Mouse (Mus musculus): ENCODE results near the gene Adgrd1. TPM values are rescaled to one million over a fixed set of nuclear protein-coding genes. Genes with fewer than 3 reads are reported as not detected.

The Adgrd1 gene
- polyA plus RNA-seq, 1 experiment from 2014 or later, result 0.24 TPM

DNA sequence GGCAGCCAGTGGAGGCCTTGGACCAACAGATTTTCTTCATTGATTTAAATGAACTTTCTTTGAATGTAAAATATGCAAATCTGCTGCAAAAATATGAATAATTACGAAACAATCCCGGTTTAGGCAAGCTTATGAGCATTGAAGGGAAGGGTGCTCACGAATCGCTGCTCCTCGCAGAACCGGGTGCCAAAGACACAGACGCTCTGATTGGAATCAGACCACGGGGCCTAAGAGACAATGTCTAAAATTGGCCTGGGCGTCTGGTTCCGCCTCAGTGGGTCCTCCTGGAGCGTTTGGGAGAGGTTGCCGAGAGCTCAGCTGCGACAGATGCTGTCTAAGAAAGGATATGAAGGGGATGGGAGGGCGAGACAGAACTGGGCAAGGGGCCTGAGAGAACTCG lies 42.0 kb downstream of the Adgrd1 start:
- Histone ChIP-seq H3K9ac (no peak overlapping the region), H3K4me3 (no peak overlapping the region), H3K27me3 (no peaks in the 10 kb centered on the region), H3K9me3 (no peaks in the 10 kb centered on the region), H3K27ac (no peak overlapping the region), H3K36me3 (no peaks in the 10 kb centered on the region), H3K4me2 (replicated peaks) (no peak overlapping the region), H3K4me1 (no peaks in the 10 kb centered on the region)
- WGBS, result 82% methylated on average over 15 of the region's 15 CpGs
- ATAC-seq (ENCODE audit: low FRiP score, low read depth), result no peak

DNA sequence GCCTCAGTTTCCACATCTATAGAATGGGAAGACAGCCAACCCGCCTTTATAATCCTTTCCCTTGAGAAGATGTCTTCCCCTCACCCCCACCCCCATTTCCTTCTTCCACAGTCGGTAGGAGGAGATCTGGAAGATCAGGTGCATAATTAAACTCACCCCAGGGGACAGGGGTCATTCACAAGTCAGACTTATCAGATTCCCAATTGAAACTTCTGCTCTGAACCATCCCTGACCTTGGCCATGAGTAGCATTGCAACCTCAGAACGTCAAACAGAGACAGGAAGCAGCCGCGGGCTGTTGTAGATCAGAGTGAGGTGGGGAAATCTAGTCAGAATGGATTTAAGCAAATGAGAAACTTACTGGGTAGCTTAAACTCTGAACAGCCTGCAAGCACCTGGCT lies 46.3 kb downstream of the Adgrd1 start:
- H3K27me3 ChIP-seq, result no peaks in the 10 kb centered on the region
- WGBS, result 60% methylated on average over 5 of the region's 5 CpGs
- no peak overlapping the region for H3K4me2 ChIP-seq (replicated peaks)
- H3K9ac ChIP-seq, result no peak overlapping the region
- H3K9me3 ChIP-seq, result no peaks in the 10 kb centered on the region
- no peak overlapping the region for H3K4me3 ChIP-seq
- no peaks in the 10 kb centered on the region for H3K36me3 ChIP-seq
- no peak for ATAC-seq (ENCODE audit: low FRiP score, low read depth)
- H3K4me1 ChIP-seq, result peaks cover 27% of the 10 kb centered on the region
- no peak overlapping the region for H3K27ac ChIP-seq

DNA sequence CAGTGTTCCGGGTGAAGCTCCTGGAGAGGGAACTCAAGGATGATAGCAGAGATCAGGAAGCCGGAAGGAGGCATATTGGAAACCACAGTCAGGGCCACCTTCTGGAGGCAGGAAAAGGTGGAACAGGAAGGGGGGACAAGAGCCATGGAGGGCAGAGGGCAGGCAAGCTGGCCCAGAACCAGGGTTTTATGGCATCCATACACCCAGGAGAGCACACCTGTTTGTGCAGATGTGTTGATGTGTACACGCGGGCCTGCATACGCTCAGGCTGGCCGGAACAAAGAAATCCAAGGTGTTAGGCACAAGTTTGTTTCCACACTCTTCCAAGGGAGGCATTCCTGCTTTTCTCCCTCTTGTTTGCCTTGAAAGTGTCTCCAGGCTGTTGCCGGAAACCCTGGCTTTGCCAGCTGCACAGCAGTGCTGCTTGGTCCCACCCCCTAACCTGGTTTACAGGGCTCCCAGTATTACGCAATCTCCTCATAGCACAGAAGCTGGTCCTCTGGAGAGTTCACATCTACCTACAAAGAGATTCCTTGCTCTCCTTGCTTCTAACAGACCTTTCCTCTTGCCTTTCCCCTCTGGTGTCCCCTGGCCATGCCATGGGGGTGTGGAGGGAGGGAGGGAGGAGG lies 48.9 kb downstream of the Adgrd1 start:
- H3K4me3 ChIP-seq, result no peak overlapping the region
- no peaks in the 10 kb centered on the region for H3K36me3 ChIP-seq
- WGBS, result 47% methylated on average over 8 of the region's 8 CpGs
- no peak overlapping the region for H3K9ac ChIP-seq
- peaks cover 27% of the 10 kb centered on the region for H3K4me1 ChIP-seq
- H3K27me3 ChIP-seq, result no peaks in the 10 kb centered on the region
- no peaks in the 10 kb centered on the region for H3K9me3 ChIP-seq
- peak; percentile 72; the same call in 1 of the 2 replicates for ATAC-seq (ENCODE audit: low FRiP score, low read depth)
- peak overlapping the region; percentile 39; the same call in 1 of the 2 replicates for H3K27ac ChIP-seq
- H3K4me2 ChIP-seq (replicated peaks), result no peak overlapping the region

DNA sequence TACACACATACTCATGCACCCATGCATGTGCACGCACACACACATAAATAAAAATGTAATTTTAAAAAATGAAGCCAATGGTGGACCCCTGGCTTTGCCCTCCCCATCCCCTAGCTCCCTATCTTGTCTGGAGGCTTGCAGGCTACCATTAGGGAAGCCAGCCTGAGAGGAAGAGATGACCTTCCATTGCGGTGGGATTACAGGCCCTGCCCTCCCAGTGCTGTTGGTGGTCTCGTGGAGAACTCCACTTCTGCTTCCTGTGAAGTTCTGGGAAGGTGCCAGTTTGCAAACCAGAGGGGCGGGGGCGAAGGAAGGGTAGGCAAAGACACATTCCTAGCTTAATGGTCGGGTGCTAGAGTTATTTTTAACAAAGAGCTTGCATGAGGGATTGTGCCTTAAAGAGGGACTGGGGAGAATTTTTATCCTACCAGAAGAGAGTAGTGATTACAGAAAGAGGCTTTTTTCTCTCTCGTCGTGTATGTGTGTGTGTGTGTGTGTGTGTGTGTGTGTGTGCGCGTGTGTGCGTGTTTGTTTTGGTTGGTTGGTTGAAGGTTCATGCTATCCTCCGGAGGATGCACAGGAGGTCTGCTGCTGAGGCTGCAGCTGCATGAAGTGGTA lies 50.5 kb downstream of the Adgrd1 start:
- ATAC-seq (ENCODE audit: low FRiP score, low read depth), result no peak
- Histone ChIP-seq H3K9ac (no peak overlapping the region), H3K4me1 (peaks cover 27% of the 10 kb centered on the region), H3K27me3 (no peaks in the 10 kb centered on the region; the same call in 1 of the 2 replicates), H3K9me3 (no peaks in the 10 kb centered on the region), H3K4me2 (replicated peaks) (no peak overlapping the region), H3K36me3 (no peaks in the 10 kb centered on the region), H3K27ac (no peak overlapping the region), H3K4me3 (no peak overlapping the region)
- WGBS, result 61% methylated on average over 11 of the region's 12 CpGs

DNA sequence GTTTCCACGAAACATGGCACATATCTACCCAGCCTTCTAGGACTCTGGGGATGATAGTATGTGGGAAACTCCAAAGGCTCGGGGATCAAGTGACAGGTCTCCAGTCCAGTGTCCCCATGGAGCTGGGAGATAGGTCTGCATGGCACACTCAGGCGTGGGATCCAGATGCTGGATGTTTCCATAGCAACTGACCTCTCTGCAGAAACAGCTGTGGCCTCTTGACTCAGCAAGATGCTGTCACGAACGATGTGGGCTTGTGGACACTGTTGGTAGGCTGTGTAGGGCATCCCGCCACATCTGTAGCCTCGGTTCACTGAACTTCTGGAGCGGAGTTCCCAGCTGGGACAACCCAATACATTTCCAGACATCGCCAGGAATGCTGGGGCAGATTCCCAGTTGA lies 51.9 kb downstream of the Adgrd1 start:
- no peak overlapping the region for H3K9ac ChIP-seq
- no peak overlapping the region for H3K4me2 ChIP-seq (replicated peaks)
- H3K4me3 ChIP-seq, result no peak overlapping the region
- H3K27me3 ChIP-seq, result no peaks in the 10 kb centered on the region; the same call in 1 of the 2 replicates
- ATAC-seq (ENCODE audit: low FRiP score, low read depth), result no peak
- WGBS, result 61% methylated on average over 9 of the region's 9 CpGs
- no peaks in the 10 kb centered on the region for H3K36me3 ChIP-seq
- no peak overlapping the region for H3K27ac ChIP-seq
- no peaks in the 10 kb centered on the region for H3K9me3 ChIP-seq
- H3K4me1 ChIP-seq, result peaks cover 27% of the 10 kb centered on the region

DNA sequence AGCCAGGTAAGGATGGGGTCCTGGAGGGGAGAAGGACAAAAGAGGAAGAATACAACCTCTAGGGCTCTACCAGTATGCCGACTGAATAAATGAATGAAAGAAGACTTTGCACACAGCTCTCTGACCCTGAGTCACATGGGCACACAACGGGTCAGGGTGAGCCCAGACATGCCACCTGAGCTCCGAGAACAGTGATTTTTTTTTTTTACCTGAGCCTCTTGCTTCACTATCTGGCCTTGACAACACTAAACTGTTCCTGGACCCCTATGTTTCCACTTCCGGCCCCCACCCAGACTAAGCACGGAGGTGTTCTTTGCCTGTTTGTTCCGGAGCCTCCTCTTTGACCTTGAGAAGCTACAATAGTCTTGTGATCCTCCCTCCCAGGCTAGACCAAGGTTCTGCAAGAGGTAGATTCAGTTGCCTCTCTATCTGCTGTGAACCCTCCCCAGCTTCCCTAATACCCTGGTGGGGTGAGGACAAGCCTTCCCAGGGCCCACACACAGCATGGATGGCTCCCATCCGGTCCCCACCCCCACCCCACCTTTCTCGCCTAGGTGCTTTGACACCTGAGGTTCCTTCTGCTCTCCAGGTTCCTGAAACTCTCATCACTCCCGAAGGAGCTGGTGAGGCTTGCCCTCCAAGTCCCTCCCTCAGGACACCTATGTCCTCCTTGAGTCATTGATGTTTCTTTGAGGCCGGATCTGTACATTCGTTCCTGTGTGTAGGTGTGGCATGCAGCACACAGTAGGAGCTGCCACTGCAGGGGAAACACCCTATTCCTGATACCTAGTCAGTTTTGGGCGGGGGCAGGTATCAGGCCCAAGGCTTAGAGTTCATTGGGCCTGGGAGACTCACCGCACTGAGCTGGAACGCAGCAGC lies 58.7 kb downstream of the Adgrd1 start:
- Histone ChIP-seq H3K4me2 (replicated peaks) (no peak overlapping the region), H3K4me3 (no peak overlapping the region), H3K36me3 (no peaks in the 10 kb centered on the region), H3K9ac (no peak overlapping the region), H3K27me3 (no peaks in the 10 kb centered on the region; the same call in 1 of the 2 replicates), H3K9me3 (no peaks in the 10 kb centered on the region), H3K4me1 (peaks cover 5% of the 10 kb centered on the region; the same call in 1 of the 2 replicates), H3K27ac (no peak overlapping the region)
- WGBS, result 71% methylated on average over 14 of the region's 14 CpGs
- no peak for ATAC-seq (ENCODE audit: low FRiP score, low read depth)

DNA sequence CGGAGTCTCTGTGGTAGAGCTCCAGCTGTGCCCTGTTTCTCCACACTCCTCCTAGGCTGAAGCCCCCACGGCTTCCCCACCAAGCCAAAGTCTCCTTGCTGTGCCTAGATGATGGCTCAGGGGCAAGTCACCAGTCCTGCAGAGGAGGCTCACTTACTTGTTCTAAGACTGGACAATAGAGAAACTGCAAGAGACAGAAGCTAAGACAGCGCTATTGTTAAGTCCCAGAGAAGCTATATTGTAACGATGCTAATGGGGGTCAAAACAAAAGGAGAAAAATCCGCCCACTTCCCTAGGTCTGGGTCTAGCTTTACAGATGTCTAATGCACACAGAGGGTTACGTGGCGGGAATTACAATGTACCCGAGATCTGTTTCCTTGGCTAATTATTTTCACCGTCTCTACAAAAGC lies 59.4 kb downstream of the Adgrd1 start:
- H3K4me1 ChIP-seq, result peaks cover 5% of the 10 kb centered on the region; the same call in 1 of the 2 replicates

DNA sequence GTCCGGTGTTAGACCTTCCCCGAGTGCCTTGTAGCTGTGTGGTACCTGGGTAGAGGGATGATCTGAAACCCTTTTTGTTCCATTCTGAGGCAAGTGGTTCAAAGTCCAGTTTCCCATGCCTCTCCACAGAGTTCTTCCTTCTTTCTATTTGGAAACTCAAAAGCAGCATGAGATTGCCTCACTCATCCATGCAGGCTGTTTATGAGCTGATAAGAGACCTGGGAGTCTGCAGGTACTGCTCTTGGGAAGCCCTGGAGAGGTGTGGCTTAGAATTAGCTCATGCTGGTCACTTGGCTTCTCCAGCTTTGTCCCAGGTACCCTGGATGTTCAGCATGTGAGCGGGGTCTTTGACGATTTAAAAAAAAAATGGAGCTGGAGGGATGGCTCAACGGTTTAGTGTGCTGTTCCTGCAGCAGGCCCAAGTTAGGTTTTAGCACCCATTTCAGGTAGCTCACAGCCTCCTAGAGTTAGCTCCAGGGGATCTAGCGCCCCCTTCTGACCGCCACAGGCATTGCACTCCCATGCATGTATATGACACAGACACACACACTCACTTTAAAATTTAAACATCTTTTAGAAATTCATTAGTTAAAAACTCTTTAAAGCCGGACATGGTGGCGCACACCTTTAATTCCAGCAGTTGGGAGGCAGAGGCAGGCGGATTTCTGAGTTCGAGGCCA lies 65.0 kb downstream of the Adgrd1 start:
- Histone ChIP-seq H3K4me1 (peaks cover 16% of the 10 kb centered on the region), H3K9me3 (no peaks in the 10 kb centered on the region), H3K4me2 (replicated peaks) (no peak overlapping the region), H3K9ac (no peak overlapping the region), H3K4me3 (no peak overlapping the region), H3K36me3 (no peaks in the 10 kb centered on the region), H3K27ac (no peak overlapping the region), H3K27me3 (no peaks in the 10 kb centered on the region)
- 85% methylated on average over 11 of the region's 11 CpGs for WGBS
- ATAC-seq (ENCODE audit: low FRiP score, low read depth), result no peak

More for the DNA sequence above, 59.4 kb downstream of the Adgrd1 start:
- no peaks in the 10 kb centered on the region for H3K36me3 ChIP-seq
- H3K27me3 ChIP-seq, result no peaks in the 10 kb centered on the region; the same call in 1 of the 2 replicates
- no peak overlapping the region for H3K4me2 ChIP-seq (replicated peaks)
- no peak for ATAC-seq (ENCODE audit: low FRiP score, low read depth)
- H3K9me3 ChIP-seq, result no peaks in the 10 kb centered on the region
- WGBS, result 33% methylated on average over 9 of the region's 9 CpGs
- no peak overlapping the region for H3K9ac ChIP-seq
- H3K4me3 ChIP-seq, result no peak overlapping the region
- no peak overlapping the region for H3K27ac ChIP-seq

DNA sequence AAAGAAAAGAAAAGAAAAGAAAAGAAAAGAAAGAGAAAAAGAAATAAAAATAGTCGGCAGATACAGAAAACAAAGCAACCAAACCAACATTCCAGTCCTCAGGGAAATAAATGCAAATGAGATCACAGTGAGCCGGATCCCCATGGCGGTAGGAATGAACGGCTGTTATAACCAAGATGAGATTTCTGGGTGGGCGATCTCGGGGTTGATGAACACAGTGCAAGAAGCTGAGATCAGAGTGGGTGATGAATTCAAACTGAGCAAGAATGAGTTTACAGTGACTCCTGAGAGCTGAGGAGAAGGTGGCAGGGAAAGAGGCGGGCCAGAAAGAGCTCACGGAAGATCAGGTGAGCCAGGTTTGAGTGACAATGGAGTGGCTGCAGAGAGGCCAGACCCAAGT lies 66.9 kb downstream of the Adgrd1 start:
- Histone ChIP-seq H3K4me3 (no peak overlapping the region), H3K27ac (no peak overlapping the region), H3K4me1 (peaks cover 16% of the 10 kb centered on the region), H3K4me2 (replicated peaks) (no peak overlapping the region), H3K9ac (no peak overlapping the region), H3K27me3 (no peaks in the 10 kb centered on the region), H3K36me3 (no peaks in the 10 kb centered on the region), H3K9me3 (no peaks in the 10 kb centered on the region)
- 82% methylated on average over 8 of the region's 8 CpGs for WGBS
- ATAC-seq (ENCODE audit: low FRiP score, low read depth), result no peak

DNA sequence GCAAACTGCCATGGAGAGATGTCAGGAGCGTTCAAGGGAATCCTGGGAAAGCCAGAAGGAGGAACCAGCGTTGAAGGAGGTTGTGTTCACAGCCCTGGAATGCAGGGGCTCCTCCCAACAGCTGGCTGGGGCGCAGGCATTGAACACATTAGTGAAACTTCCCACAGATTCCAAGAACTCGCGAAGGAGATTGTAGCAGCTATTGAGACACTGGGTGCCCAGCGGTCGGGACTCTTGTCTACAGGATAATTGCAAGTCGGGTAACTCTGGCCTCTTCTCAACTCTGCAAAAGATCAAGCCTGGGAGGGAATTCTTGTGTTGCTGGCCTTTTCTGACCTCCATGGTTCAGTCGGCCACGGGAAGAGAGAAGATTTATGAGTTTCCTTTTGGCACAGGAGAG lies 67.5 kb downstream of the Adgrd1 start:
- ATAC-seq (ENCODE audit: low FRiP score, low read depth), result peak; percentile 22; the same call in 1 of the 2 replicates
- no peak overlapping the region; the same call in 1 of the 2 replicates for H3K4me2 ChIP-seq (replicated peaks)
- WGBS, result 17% methylated on average over 10 of the region's 10 CpGs
- no peak overlapping the region for H3K9ac ChIP-seq
- no peak overlapping the region for H3K4me3 ChIP-seq
- peaks cover 17% of the 10 kb centered on the region for H3K4me1 ChIP-seq
- H3K9me3 ChIP-seq, result no peaks in the 10 kb centered on the region
- no peaks in the 10 kb centered on the region for H3K27me3 ChIP-seq
- peak overlapping the region; percentile 28; the same call in 1 of the 2 replicates for H3K27ac ChIP-seq
- no peaks in the 10 kb centered on the region for H3K36me3 ChIP-seq

DNA sequence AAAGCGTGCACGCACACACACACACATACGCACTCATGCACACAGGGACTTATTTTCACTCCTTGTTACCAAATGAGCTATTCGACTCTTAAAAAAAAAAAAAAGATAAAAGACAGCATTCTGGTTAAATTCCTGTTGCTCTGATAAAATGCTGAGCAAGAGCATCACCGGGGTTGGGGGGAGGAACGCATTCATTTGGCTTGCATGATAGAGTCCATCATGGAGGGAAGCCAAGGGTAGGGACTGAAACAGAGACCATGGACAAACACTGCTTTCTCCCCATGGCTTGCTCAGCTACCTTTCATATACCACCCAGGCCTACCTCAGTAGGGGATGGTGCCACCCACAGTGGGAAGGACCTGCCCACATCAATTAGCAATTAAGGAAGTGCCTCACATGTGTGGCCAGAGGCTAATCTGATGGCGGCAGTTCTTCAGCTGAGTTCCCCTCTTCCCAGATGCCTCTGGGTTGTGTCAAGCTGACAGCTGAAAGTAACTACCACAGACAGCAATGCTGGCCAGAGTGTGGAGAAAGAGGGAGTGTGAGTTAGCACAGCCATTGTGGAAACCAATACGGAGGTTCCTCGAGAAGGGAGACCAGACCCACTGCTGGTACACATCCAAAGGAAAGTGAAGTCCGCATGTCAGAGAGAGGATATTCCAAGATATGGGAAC lies 68.5 kb downstream of the Adgrd1 start:
- no peak for ATAC-seq (ENCODE audit: low FRiP score, low read depth)
- Histone ChIP-seq H3K4me1 (peaks cover 26% of the 10 kb centered on the region), H3K9me3 (no peaks in the 10 kb centered on the region), H3K9ac (no peak overlapping the region), H3K27ac (no peak overlapping the region), H3K36me3 (no peaks in the 10 kb centered on the region), H3K27me3 (no peaks in the 10 kb centered on the region), H3K4me3 (no peak overlapping the region), H3K4me2 (replicated peaks) (no peak overlapping the region)
- WGBS, result 72% methylated on average over 10 of the region's 10 CpGs
